Mouse (Mus musculus) Patski (cell line): ENCODE measurements around the gene Rnf207. TPM values are rescaled to one million over a fixed set of nuclear protein-coding genes. Genes with fewer than 3 reads are reported as not detected.
A peak's percentile ranks its signal among the peaks of the same experiment; 100 is the strongest.

ENCODE experiments used
- ATAC-seq: fragments of 100-300 bp; one replicate; pipeline ENCODE4 v1.8.0; 2021
- CTCF ChIA-PET: fragments of 350-600 bp; sonication (Branson Sonifier 250); formaldehyde crosslinking; loops from one replicate; lab custom pipeline; 2022; ENCODE audit warnings: inconsistent platforms; lab: Charles Lee
- POLR2A ChIA-PET: fragments of 350-600 bp; sonication (Branson Sonifier 250); formaldehyde crosslinking; loops from one replicate; lab custom pipeline; 2022; ENCODE audit warnings: antibody characterized with exemption, inconsistent platforms; lab: Charles Lee
- DNase-seq: peaks from one replicate; pipeline ENCODE4 v3.0.0-alpha.2; 2011; ENCODE audit warnings: low read depth, low spot score
- H3K27me3 ChIP-seq: fragments of 371-371 bp; one replicate; pipeline ENCODE4 v1.5.1; 2021
- CTCF ChIP-seq: fragments of 100-300 bp; IDR thresholded peaks from one replicate; pipeline ENCODE4 v1.5.1; 2021
- in situ Hi-C: fragments of 300-500 bp; cut with MboI; formaldehyde crosslinking; loops from 3 replicates; pipeline ENCODE4 v1.11.1; 2018; ENCODE audit warnings: low pct_unique_long_range_greater_than_20kb, mixed read lengths
- polyA plus RNA-seq: library from polyadenylated mRNA; unstranded; gene quantifications from one replicate; pipeline ENCODE4 v1.2.3, GENCODE M21; 2021

The Rnf207 gene
- polyA plus RNA-seq, 1 experiment from 2014 or later: 0.17 TPM

DNA sequence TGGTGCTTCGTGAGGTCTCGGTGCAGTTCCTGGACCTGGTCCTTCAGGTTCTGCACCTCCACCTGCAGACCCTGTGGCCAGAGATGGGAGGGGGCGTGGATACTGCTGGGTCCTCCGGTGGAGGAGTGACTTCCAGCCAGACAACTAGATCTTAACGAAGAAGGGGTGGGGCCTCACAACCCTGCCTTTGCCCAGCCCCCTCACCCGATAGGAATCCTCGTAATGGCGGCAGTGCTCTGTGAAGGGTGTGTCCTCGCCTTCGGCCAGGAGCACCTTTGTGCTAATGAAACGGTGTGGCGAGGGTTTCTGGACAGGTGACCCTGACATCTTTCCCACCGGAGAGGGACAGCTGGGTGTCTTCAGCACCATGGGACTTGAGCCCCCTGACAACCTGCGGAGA is 6.6 kb downstream of the Rnf207 start:
- peaks cover 8% of the 10 kb centered on the region for H3K27me3 ChIP-seq
- ChIA-PET POLR2A (no interaction called here), CTCF (no interaction called here)
- DNase-seq: no peak
- in situ Hi-C loops: no loop called here
- TF ChIP-seq CTCF: no peak
- ATAC-seq: no peak

- ChIA-PET POLR2A (interaction anchor here (0.6 kb wide), 1 partner anchor 9 kb away, joined by 3 read pairs; no protein-coding TSS in a partner anchor), CTCF (no interaction called here)
- no peak for TF ChIP-seq CTCF
- peaks cover under 1% of the 10 kb centered on the region for H3K27me3 ChIP-seq
- DNase-seq: peak; percentile 28
- in situ Hi-C loops: no loop called here
- peak; percentile 73 for ATAC-seq
Observed at GRCm38 (mm10) chr4:152307542-152307941, 11.3 kb downstream of the Rnf207 start.

DNA sequence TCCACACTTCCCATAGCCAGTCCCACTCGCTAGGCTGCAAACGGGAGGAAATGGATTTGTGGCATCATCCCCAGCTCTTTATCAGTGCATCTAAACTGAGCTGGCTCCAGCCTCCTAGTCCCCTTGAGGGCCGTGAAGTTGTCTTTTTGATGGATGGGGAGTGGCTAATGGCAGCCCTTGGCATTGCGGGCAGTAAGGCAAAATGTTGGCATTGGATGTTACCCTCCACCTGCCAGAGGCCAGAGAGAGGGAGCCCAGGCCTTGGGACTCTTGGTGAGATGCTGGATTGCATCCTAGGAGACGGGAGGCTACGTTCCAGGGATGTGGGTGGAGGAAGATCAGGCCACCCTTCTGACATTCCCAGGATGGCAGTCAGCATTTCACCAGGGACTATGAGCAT is 12.8 kb downstream of the Rnf207 start:
- CTCF ChIA-PET: interaction anchor here (1.1 kb wide), 1 partner anchor 179 kb away, joined by 3 read pairs; no protein-coding TSS in a partner anchor
- in situ Hi-C loops: no loop called here

DNA sequence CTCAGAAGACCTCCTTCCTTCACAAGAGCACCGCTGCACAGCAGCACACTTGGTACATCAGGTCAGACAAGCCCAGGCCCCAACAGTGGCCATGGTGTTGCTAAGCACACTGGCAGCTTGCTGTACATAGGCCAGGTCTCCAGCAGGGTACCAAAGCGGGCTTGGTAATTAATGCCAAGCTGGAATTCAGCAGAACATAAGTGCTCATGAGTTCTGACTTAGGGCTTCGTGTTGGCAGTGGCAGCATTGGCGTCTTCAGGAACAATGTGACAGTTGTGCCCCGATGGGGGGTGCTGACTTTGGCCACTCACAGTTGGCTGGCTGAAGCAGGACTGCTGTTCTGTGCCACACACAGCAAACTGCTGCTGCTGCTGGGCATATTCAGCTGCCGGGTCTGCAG is 14.1 kb downstream of the Rnf207 start:
- POLR2A ChIA-PET: interaction anchor here (0.8 to 1.5 kb wide), 2 partner anchors 17 to 20 kb away, joined by 3 to 4 read pairs; partner anchors contain the start of gene Rpl22
- H3K27me3 ChIP-seq: no peaks in the 10 kb centered on the region
- CTCF ChIA-PET: interaction anchor here (1.1 to 1.3 kb wide), 2 partner anchors 15 to 91 kb away, joined by 3 to 7 read pairs; partner anchors contain the start of gene Rnf207
- TF ChIP-seq CTCF: no peak
- no peak for DNase-seq
- ATAC-seq: no peak
- in situ Hi-C loops: no loop called here

More for the DNA sequence above, 12.8 kb downstream of the Rnf207 start:
- TF ChIP-seq CTCF: no peak
- ATAC-seq (no peak), DNase-seq (no peak)
- POLR2A ChIA-PET: no interaction called here
- H3K27me3 ChIP-seq: no peaks in the 10 kb centered on the region

- in situ Hi-C loops: no loop called here
- H3K27me3 ChIP-seq: no peaks in the 10 kb centered on the region
- ATAC-seq (no peak), DNase-seq (no peak)
- ChIA-PET CTCF (interaction anchor here (1.3 kb wide), 1 partner anchor 17 kb away, joined by 3 read pairs; no protein-coding TSS in a partner anchor), POLR2A (no interaction called here)
- no peak for TF ChIP-seq CTCF
Observed at GRCm38 (mm10) chr4:152303172-152303571, 15.6 kb downstream of the Rnf207 start.

GRCm38 (mm10) chr4:152302012-152302411 is 16.8 kb downstream of the Rnf207 start:
- in situ Hi-C loops: no loop called here
- ChIA-PET POLR2A (interaction anchor here (1.6 kb wide), 1 partner anchor 14 kb away, joined by 3 read pairs; no protein-coding TSS in a partner anchor), CTCF (no interaction called here)
- ATAC-seq (no peak), DNase-seq (no peak)
- no peak for TF ChIP-seq CTCF
- no peaks in the 10 kb centered on the region for H3K27me3 ChIP-seq

- ChIA-PET POLR2A (interaction anchor here (1.6 kb wide), 1 partner anchor 16 kb away, joined by 3 read pairs; no protein-coding TSS in a partner anchor), CTCF (no interaction called here)
- no peak for TF ChIP-seq CTCF
- ATAC-seq (no peak), DNase-seq (no peak)
- in situ Hi-C loops: no loop called here
- no peaks in the 10 kb centered on the region for H3K27me3 ChIP-seq
Observed at GRCm38 (mm10) chr4:152300375-152300774, 18.4 kb downstream of the Rnf207 start.

GRCm38 (mm10) chr4:152298836-152299235 is 20.0 kb downstream of the Rnf207 start:
- in situ Hi-C loops: no loop called here
- H3K27me3 ChIP-seq: no peaks in the 10 kb centered on the region
- ATAC-seq (no peak), DNase-seq (no peak)
- ChIA-PET CTCF (no interaction called here), POLR2A (interaction anchor here (0.8 kb wide), 1 partner anchor 121 kb away, joined by 3 read pairs; no protein-coding TSS in a partner anchor)
- TF ChIP-seq CTCF: no peak

- TF ChIP-seq CTCF: no peak
- in situ Hi-C loops: no loop called here
- peak; percentile 69 for ATAC-seq
- POLR2A ChIA-PET: interaction anchor here (1.1 kb wide), 1 partner anchor 10 kb away, joined by 3 read pairs; no protein-coding TSS in a partner anchor
- H3K27me3 ChIP-seq: no peaks in the 10 kb centered on the region
- DNase-seq: peak; percentile 81
- CTCF ChIA-PET: no interaction called here
Observed at GRCm38 (mm10) chr4:152296874-152297861, 21.6 kb downstream of the Rnf207 start, which contains the start of gene Icmt. Gene Icmt (plus strand): TSS chr4:152297227.

DNA sequence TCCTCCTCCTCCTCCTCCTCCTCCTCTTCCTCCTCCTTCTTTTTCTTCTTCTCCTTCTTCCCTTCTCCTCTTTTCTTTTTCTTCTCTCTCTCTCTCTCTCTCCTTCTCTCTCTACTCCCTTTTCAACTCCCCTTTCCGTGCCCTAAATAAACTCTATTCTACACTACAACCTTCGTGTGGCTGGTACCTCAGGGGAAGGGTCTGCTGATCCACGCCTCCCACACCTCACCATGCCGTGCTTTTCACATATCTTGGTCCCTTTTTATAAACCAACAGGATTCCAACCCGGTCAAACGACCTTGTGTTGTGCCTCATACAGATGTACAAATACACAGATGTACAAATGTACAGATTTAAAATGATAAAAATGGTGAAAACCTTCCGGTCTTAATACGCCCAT is 22.4 kb downstream of the Rnf207 start:
- POLR2A ChIA-PET: no interaction called here
- DNase-seq: no peak
- CTCF ChIA-PET: interaction anchor here (0.6 kb wide), 1 partner anchor 123 kb away, joined by 3 read pairs; no protein-coding TSS in a partner anchor
- in situ Hi-C loops: no loop called here
- no peak for TF ChIP-seq CTCF
- no peak for ATAC-seq
- H3K27me3 ChIP-seq: no peaks in the 10 kb centered on the region

- ChIA-PET CTCF (interaction anchor here (0.6 kb wide), 1 partner anchor 123 kb away, joined by 3 read pairs; no protein-coding TSS in a partner anchor), POLR2A (no interaction called here)
- H3K27me3 ChIP-seq: no peaks in the 10 kb centered on the region
- no peak for DNase-seq
- ATAC-seq: no peak
- in situ Hi-C loops: no loop called here
- TF ChIP-seq CTCF: no peak
Observed at GRCm38 (mm10) chr4:152295916-152296315, 22.9 kb downstream of the Rnf207 start.
